Mouse (Mus musculus) heart, postnatal 0 days (tissue): ENCODE results near the gene Tnks2.

Source experiments
- CTCF ChIP-seq: IDR thresholded peaks from 2 replicates; pipeline ENCODE4 v1.5.1; 2016; ENCODE audit warnings: antibody characterized with exemption, control low read depth, low read depth
- EP300 ChIP-seq: IDR thresholded peaks from 2 replicates; pipeline ENCODE4 v1.6.1; 2016; ENCODE audit warnings: antibody characterized with exemption, low read depth

- no peak for TF ChIP-seq CTCF
- TF ChIP-seq EP300, result no peak
These were observed 27.2 kb upstream of the Tnks2 start for GRCm38 (mm10) chr19:36806842-36807241.
